Mouse (Mus musculus) ovary, postnatal 14 days (tissue): ENCODE results near the gene Prh1.
"Not testable (repeated sequence)": the region's sequence is repeated elsewhere in the genome, so short reads cannot be mapped to it uniquely, and the experiment has no call there.

Experiments used
- DNase-seq: peaks from one replicate; pipeline ENCODE4 v3.0.0; 2022; ENCODE audit warnings: low spot score

Gene Prh1

DNA sequence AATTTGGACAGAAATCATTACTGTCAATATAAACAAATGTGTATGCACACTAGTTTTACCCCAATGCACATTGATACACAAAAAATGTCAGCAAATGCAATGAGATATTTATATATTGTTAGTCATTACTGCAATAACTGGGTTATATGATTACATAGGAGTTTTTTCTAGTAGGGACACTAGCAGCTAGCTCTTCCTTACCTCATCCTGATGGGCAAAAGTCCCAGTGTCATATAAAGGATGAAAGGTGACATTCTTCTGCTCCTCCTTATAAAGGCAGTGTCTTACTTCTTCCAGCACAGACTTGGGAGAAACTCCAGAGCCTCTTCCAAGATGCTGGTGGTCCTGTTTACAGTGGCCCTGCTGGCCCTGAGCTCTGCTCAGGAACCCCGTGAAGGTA is at the start of gene Prh1:
TSS of gene Prh1 (plus strand) at position 301 of the 400 bp plus-strand sequence.
- not testable (repeated sequence) for DNase-seq

GRCm38 (mm10) chr6:132595613-132596012 is 26.0 kb downstream of the Prh1 start, which contains the start of gene Prp2:
TSS of gene Prp2 (plus strand) at chr6:132595913.
- DNase-seq = not testable (repeated sequence)
